Mouse (Mus musculus): Measurements from ENCODE around the gene Aldh1a1.

GRCm38 (mm10) chr19:20549409-20549808, 56.9 kb downstream of the Aldh1a1 start:
- TF ChIP-seq CTCF (IDR thresholded peaks at IDR 0.05; ENCODE audit: control insufficient read depth, insufficient read depth, insufficient read length) (no peak), USF1 (IDR thresholded peaks at IDR 0.05; ENCODE audit: low read depth) (no peak), MYOG (IDR thresholded peaks at IDR 0.05; ENCODE audit: control insufficient read depth, extremely low read depth, insufficient read length) (no peak), MAX (IDR thresholded peaks at IDR 0.05) (no peak), MYOD1 (IDR thresholded peaks at IDR 0.05; ENCODE audit: control insufficient read depth, insufficient read length, low read depth) (no peak), CEBPB (IDR thresholded peaks at IDR 0.05; ENCODE audit: low read depth) (no peak), FOSL1 (IDR thresholded peaks at IDR 0.05; ENCODE audit: insufficient read depth, low read length, poor library complexity, severe bottlenecking) (no peak)

Measured in C2C12 (cell line).